Mouse (Mus musculus): Measurements from ENCODE around the gene Zbtb1. TPM values are rescaled to one million over a fixed set of nuclear protein-coding genes. Genes with fewer than 3 reads are reported as not detected.

The Zbtb1 gene
- polyA plus RNA-seq, 1 experiment from 2014 or later, result 11.7 TPM

GRCm38 (mm10) chr12:76417433-76417854, 47.4 kb downstream of the Zbtb1 start, which contains the start of gene Ppp1r36:
TSS of gene Ppp1r36 (plus strand) at chr12:76417538.
- H3K4me3 ChIP-seq (ENCODE audit: low read depth, low read length), result peak within 1 kb of the TSS; percentile 40
- H3K9me3 ChIP-seq (replicated peaks; ENCODE audit: control insufficient read depth, low read length), result no peaks in the 10 kb centered on the region
- under 1% methylated on average over 37 of the region's 37 CpGs for WGBS
- H3K27me3 ChIP-seq (ENCODE audit: control insufficient read depth, insufficient read depth, low read length), result no peaks in the 10 kb centered on the region
- H3K36me3 ChIP-seq (replicated peaks; ENCODE audit: control insufficient read depth, insufficient read depth, low read depth, low read length), result no peaks in the 10 kb centered on the region
- no peaks in the 10 kb centered on the region; the same call in 1 of the 2 replicates for H3K4me1 ChIP-seq (ENCODE audit: control insufficient read depth, insufficient read depth, low read length)
- DNase-seq (ENCODE audit: low spot score) (peak; percentile 49), ATAC-seq (replicated peaks; ENCODE audit: insufficient number of reproducible peaks, low FRiP score, low TSS enrichment, low read depth) (no peak)
- H3K9ac ChIP-seq (replicated peaks; ENCODE audit: low read length), result peak within 1 kb of the TSS; percentile 57
- H3K4me2 ChIP-seq (ENCODE audit: low read depth, low read length), result peak within 1 kb of the TSS; percentile 78
- H3K27ac ChIP-seq (replicated peaks; ENCODE audit: low read depth, low read length), result no peak within 1 kb of the TSS

GRCm38 (mm10) chr12:76418346-76418745, 48.3 kb downstream of the Zbtb1 start:
- no peak overlapping the region for H3K4me3 ChIP-seq (ENCODE audit: low read depth, low read length)
- no peak for ATAC-seq (replicated peaks; ENCODE audit: insufficient number of reproducible peaks, low FRiP score, low TSS enrichment, low read depth)
- H3K4me2 ChIP-seq (ENCODE audit: low read depth, low read length), result no peak overlapping the region
- WGBS, result 91% methylated on average over 5 of the region's 5 CpGs
- H3K9me3 ChIP-seq (replicated peaks; ENCODE audit: control insufficient read depth, low read length), result no peaks in the 10 kb centered on the region
- no peaks in the 10 kb centered on the region for H3K27me3 ChIP-seq (ENCODE audit: control insufficient read depth, insufficient read depth, low read length)
- no peaks in the 10 kb centered on the region; the same call in 1 of the 2 replicates for H3K4me1 ChIP-seq (ENCODE audit: control insufficient read depth, insufficient read depth, low read length)
- H3K9ac ChIP-seq (replicated peaks; ENCODE audit: low read length), result no peak overlapping the region
- no peaks in the 10 kb centered on the region for H3K36me3 ChIP-seq (replicated peaks; ENCODE audit: control insufficient read depth, insufficient read depth, low read depth, low read length)
- DNase-seq (ENCODE audit: low spot score), result no peak
- H3K27ac ChIP-seq (replicated peaks; ENCODE audit: low read depth, low read length), result no peak overlapping the region

GRCm38 (mm10) chr12:76425256-76425655, 55.2 kb downstream of the Zbtb1 start:
- Histone ChIP-seq H3K4me1 (ENCODE audit: control insufficient read depth, insufficient read depth, low read length) (no peaks in the 10 kb centered on the region; the same call in 1 of the 2 replicates), H3K27ac (replicated peaks; ENCODE audit: low read depth, low read length) (no peak overlapping the region), H3K4me3 (ENCODE audit: low read depth, low read length) (no peak overlapping the region), H3K36me3 (replicated peaks; ENCODE audit: control insufficient read depth, insufficient read depth, low read depth, low read length) (no peaks in the 10 kb centered on the region), H3K9me3 (replicated peaks; ENCODE audit: control insufficient read depth, low read length) (no peaks in the 10 kb centered on the region), H3K27me3 (ENCODE audit: control insufficient read depth, insufficient read depth, low read length) (no peaks in the 10 kb centered on the region), H3K4me2 (ENCODE audit: low read depth, low read length) (no peak overlapping the region), H3K9ac (replicated peaks; ENCODE audit: low read length) (no peak overlapping the region)
- DNase-seq (ENCODE audit: low spot score) (no peak), ATAC-seq (replicated peaks; ENCODE audit: insufficient number of reproducible peaks, low FRiP score, low TSS enrichment, low read depth) (no peak)
- 93% methylated on average over 3 of the region's 3 CpGs for WGBS

GRCm38 (mm10) chr12:76427546-76427945, 57.5 kb downstream of the Zbtb1 start:
- H3K4me2 ChIP-seq (ENCODE audit: low read depth, low read length), result no peak overlapping the region
- 59% methylated on average over 5 of the region's 5 CpGs for WGBS
- no peak for ATAC-seq (replicated peaks; ENCODE audit: insufficient number of reproducible peaks, low FRiP score, low TSS enrichment, low read depth)

GRCm38 (mm10) chr12:76430879-76431406, 60.9 kb downstream of the Zbtb1 start:
- Histone ChIP-seq H3K36me3 (replicated peaks; ENCODE audit: control insufficient read depth, insufficient read depth, low read depth, low read length) (no peaks in the 10 kb centered on the region), H3K27me3 (ENCODE audit: control insufficient read depth, insufficient read depth, low read length) (no peaks in the 10 kb centered on the region), H3K27ac (replicated peaks; ENCODE audit: low read depth, low read length) (no peak overlapping the region), H3K4me2 (ENCODE audit: low read depth, low read length) (no peak overlapping the region), H3K4me1 (ENCODE audit: control insufficient read depth, insufficient read depth, low read length) (no peaks in the 10 kb centered on the region; the same call in 1 of the 2 replicates), H3K9ac (replicated peaks; ENCODE audit: low read length) (no peak overlapping the region), H3K4me3 (ENCODE audit: low read depth, low read length) (no peak overlapping the region), H3K9me3 (replicated peaks; ENCODE audit: control insufficient read depth, low read length) (no peaks in the 10 kb centered on the region)
- ATAC-seq (replicated peaks; ENCODE audit: insufficient number of reproducible peaks, low FRiP score, low TSS enrichment, low read depth), result no peak
- no peak for DNase-seq (ENCODE audit: low spot score)
- WGBS, result 58% methylated on average over 5 of the region's 5 CpGs

More at GRCm38 (mm10) chr12:76427546-76427945, 57.5 kb downstream of the Zbtb1 start:
- Histone ChIP-seq H3K9ac (replicated peaks; ENCODE audit: low read length) (no peak overlapping the region), H3K9me3 (replicated peaks; ENCODE audit: control insufficient read depth, low read length) (no peaks in the 10 kb centered on the region), H3K4me1 (ENCODE audit: control insufficient read depth, insufficient read depth, low read length) (no peaks in the 10 kb centered on the region; the same call in 1 of the 2 replicates), H3K4me3 (ENCODE audit: low read depth, low read length) (no peak overlapping the region), H3K27me3 (ENCODE audit: control insufficient read depth, insufficient read depth, low read length) (no peaks in the 10 kb centered on the region), H3K27ac (replicated peaks; ENCODE audit: low read depth, low read length) (no peak overlapping the region), H3K36me3 (replicated peaks; ENCODE audit: control insufficient read depth, insufficient read depth, low read depth, low read length) (no peaks in the 10 kb centered on the region)
- DNase-seq (ENCODE audit: low spot score), result no peak

GRCm38 (mm10) chr12:76431431-76431830, 61.4 kb downstream of the Zbtb1 start:
- DNase-seq (ENCODE audit: low spot score), result no peak
- no peaks in the 10 kb centered on the region for H3K27me3 ChIP-seq (ENCODE audit: control insufficient read depth, insufficient read depth, low read length)
- no peaks in the 10 kb centered on the region; the same call in 1 of the 2 replicates for H3K4me1 ChIP-seq (ENCODE audit: control insufficient read depth, insufficient read depth, low read length)
- no peak for ATAC-seq (replicated peaks; ENCODE audit: insufficient number of reproducible peaks, low FRiP score, low TSS enrichment, low read depth)
- H3K4me3 ChIP-seq (ENCODE audit: low read depth, low read length), result no peak overlapping the region
- H3K36me3 ChIP-seq (replicated peaks; ENCODE audit: control insufficient read depth, insufficient read depth, low read depth, low read length), result no peaks in the 10 kb centered on the region
- no peaks in the 10 kb centered on the region for H3K9me3 ChIP-seq (replicated peaks; ENCODE audit: control insufficient read depth, low read length)
- H3K9ac ChIP-seq (replicated peaks; ENCODE audit: low read length), result no peak overlapping the region
- H3K27ac ChIP-seq (replicated peaks; ENCODE audit: low read depth, low read length), result no peak overlapping the region
- no peak overlapping the region for H3K4me2 ChIP-seq (ENCODE audit: low read depth, low read length)
- WGBS, result 85% methylated on average over 6 of the region's 6 CpGs

- ATAC-seq (replicated peaks; ENCODE audit: insufficient number of reproducible peaks, low FRiP score, low TSS enrichment, low read depth) (no peak), DNase-seq (ENCODE audit: low spot score) (no peak)
- H3K27me3 ChIP-seq (ENCODE audit: control insufficient read depth, insufficient read depth, low read length), result no peaks in the 10 kb centered on the region
- H3K4me1 ChIP-seq (ENCODE audit: control insufficient read depth, insufficient read depth, low read length), result no peaks in the 10 kb centered on the region
- no peak overlapping the region for H3K4me3 ChIP-seq (ENCODE audit: low read depth, low read length)
- WGBS, result 47% methylated on average over 7 of the region's 7 CpGs
- no peaks in the 10 kb centered on the region for H3K36me3 ChIP-seq (replicated peaks; ENCODE audit: control insufficient read depth, insufficient read depth, low read depth, low read length)
- no peak overlapping the region for H3K9ac ChIP-seq (replicated peaks; ENCODE audit: low read length)
- no peak overlapping the region for H3K4me2 ChIP-seq (ENCODE audit: low read depth, low read length)
- H3K27ac ChIP-seq (replicated peaks; ENCODE audit: low read depth, low read length), result no peak overlapping the region
- no peaks in the 10 kb centered on the region for H3K9me3 ChIP-seq (replicated peaks; ENCODE audit: control insufficient read depth, low read length)
These were observed 64.0 kb downstream of the Zbtb1 start for GRCm38 (mm10) chr12:76434111-76434510.

GRCm38 (mm10) chr12:76435084-76435483, 65.0 kb downstream of the Zbtb1 start:
- no peak for ATAC-seq (replicated peaks; ENCODE audit: insufficient number of reproducible peaks, low FRiP score, low TSS enrichment, low read depth)
- H3K36me3 ChIP-seq (replicated peaks; ENCODE audit: control insufficient read depth, insufficient read depth, low read depth, low read length), result no peaks in the 10 kb centered on the region
- no peaks in the 10 kb centered on the region for H3K4me1 ChIP-seq (ENCODE audit: control insufficient read depth, insufficient read depth, low read length)
- peak; percentile 22 for DNase-seq (ENCODE audit: low spot score)
- H3K9ac ChIP-seq (replicated peaks; ENCODE audit: low read length), result peak overlapping the region; percentile 40; the same call in 1 of the 2 replicates
- no peak overlapping the region for H3K27ac ChIP-seq (replicated peaks; ENCODE audit: low read depth, low read length)
- H3K4me2 ChIP-seq (ENCODE audit: low read depth, low read length), result peak overlapping the region; percentile 63
- 4% methylated on average over 17 of the region's 17 CpGs for whole genome bisulfite sequencing
- peak overlapping the region; percentile 26 for H3K4me3 ChIP-seq (ENCODE audit: low read depth, low read length)
- no peaks in the 10 kb centered on the region for H3K9me3 ChIP-seq (replicated peaks; ENCODE audit: control insufficient read depth, low read length)
- no peaks in the 10 kb centered on the region for H3K27me3 ChIP-seq (ENCODE audit: control insufficient read depth, insufficient read depth, low read length)

All from embryonic facial prominence, embryonic 11.5 days (tissue).